Mouse (Mus musculus) embryo, embryonic 11.5 days (tissue): ENCODE measurements at regions not wholly inside any gene's neighbourhood (a gene's known extent, or its start where the extent isn't known, plus 50 kb on each side); places are given as distances from the start of the nearest gene placed in this dataset.

Experiments
- DNase-seq: peaks from one replicate; pipeline ENCODE4 v3.0.0-alpha.2; 2012; ENCODE audit warnings: low read depth, low spot score

DNA sequence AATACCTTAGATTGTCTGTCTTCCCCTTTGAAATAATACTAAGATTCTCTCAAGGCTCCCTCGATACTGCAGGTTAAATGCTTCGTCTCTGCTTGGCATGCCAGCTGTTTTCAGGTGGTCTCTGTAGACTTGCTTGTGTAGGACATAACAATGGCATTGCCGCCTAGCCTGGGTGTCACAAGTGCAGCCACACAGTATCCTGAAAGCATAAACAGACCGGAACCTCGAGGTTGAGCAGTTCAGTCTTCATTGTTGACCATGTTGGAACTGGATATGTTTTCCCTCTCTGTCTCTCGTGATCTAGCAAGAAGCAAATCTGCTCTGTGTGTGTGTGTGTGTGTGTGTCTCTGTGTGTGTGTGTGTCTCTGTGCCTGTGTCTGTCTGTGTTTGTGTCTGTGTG is 675.4 kb upstream of the Tmem132c start:
- DNase-seq, result no peak

DNA sequence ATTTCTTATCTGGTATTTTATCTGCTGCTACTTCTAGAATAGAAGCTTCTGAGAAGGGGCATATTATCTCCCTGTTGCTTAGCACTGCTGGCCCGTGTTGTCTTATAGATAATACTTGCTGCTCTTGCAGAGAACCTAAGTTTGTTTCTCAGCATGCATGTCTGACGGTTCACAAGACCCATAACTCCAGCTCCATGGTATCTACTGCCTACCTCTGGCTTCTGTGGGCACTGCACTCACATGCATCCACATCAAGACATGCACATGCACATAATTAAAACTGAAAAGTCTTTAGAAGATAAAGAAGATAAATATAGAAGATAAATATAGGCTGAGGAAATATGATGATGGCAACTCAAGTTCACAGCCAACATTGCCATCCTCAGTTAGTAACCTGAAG is 667.8 kb upstream of the Tmem132c start:
- DNase-seq, result no peak

DNA sequence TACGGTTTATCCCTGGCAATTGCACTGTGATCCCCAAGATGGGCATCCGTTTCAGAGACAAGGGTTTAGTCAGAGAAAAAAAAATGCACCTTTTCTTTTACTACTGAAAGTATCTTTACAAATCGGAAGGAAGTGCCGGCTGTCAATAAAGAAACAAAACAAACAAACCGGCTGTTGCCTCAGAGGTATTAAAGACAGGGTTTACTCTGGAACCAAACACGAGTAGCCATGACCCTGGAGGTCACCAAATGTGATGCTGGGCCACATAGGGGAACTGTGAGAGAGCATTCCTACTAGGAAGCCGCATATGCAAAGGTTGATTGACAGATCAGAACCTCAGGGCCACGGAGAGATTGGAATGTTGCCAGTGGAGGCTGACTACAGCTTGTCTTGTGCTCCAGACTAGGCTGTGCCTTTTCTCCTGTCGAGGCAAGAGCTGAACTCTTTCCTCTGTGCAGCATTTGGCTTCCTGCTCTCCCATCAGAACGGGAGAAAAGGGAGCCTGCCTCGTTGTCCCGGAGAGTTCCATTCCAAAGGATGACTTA is 643.8 kb upstream of the Tmem132c start:
- DNase-seq, result no peak

DNA sequence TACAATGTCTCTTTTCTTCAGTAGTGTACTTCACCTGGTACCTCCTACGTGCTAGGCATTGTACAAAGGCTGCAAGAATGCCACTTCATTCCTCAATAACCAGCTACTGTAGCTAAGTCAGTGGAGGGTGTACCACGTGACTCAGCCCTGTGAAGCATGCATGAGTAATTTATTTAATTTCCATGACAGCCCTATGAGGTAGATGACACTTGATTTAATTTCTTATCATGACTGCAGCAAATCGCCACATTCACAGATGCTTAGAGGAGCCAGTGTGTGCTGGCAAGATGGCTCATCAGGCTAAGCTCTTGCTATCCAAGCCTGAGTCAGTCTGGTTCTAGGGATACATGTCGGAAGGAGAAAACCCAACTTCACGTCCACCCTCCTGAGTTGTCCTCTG is 642.0 kb upstream of the Tmem132c start:
- no peak for DNase-seq

DNA sequence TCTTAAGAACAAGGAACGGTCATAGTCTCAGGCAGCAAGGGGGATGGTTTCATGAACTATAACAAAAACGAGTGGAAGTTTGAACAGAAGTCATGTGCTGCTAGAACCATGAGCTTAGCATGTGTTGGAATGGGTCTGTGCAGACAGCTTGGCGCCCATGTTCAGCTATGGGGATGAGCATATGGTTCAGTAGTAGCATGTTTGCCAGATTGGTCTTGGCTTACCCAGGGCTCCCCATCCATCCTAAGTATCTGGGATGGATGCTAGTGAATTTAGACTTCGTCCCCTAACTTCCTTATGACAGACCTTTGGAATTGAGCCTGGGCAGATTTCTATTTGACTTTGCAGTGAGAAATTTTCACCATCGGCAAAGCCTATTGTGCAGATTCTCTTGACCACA is 634.9 kb upstream of the Tmem132c start:
- no peak for DNase-seq

DNA sequence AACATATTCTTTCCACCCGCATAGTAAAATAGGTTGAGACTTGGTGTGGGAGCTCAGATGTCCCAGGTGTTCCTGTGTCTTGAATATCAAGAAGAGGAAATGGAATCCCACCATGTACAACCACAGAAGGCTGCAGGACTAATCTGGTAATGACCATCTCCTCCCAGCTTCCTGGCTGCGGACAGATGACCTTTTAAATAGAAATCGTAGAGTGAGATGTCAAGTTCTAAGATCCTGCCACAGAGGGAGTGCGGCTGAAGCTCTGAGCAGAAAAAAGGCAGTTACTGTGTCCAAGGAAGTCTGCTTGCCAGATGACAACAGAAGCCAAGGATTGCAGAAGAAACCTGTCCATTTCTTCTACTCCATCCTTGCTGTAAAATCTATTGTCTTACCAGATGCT is 629.0 kb upstream of the Tmem132c start:
- DNase-seq, result no peak

DNA sequence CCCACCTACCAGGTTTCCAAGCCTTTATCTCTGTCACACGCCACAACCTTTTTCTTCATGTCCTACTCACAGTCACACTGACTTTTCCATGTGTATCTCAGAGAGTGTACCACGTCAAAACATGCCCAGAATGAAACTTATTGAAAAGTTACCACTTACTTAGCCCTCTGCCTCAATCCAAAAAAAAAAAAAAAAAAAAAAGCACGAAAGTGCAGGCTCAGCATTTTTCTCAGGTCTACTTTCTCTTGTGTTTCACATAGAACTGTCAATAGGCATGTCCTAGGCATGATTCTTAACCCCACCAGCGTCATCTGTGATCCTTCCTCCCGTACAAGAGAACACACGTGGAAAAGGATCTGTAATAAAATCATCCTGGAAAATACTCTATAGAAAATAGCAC is 619.1 kb upstream of the Tmem132c start:
- DNase-seq, result no peak

DNA sequence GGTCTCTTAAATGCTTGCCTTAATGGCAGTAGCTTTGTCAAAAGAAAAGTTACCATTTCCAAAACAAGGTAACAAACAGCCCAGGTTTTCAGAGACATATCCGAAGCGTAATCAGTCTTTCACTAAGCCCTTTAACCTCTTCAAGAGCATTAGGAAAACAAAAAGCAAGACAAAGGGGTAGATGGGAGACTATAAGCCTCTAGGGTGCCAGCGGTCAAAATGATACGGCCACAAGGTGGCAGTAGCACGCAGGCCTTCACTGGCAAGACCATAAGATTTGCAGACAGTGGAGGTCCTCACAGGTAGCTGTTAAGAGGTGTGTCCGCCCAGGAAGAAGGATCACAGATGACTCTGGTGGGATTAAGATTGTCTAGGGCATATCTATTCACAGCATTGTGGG is 618.4 kb upstream of the Tmem132c start:
- peak; percentile 26 for DNase-seq

DNA sequence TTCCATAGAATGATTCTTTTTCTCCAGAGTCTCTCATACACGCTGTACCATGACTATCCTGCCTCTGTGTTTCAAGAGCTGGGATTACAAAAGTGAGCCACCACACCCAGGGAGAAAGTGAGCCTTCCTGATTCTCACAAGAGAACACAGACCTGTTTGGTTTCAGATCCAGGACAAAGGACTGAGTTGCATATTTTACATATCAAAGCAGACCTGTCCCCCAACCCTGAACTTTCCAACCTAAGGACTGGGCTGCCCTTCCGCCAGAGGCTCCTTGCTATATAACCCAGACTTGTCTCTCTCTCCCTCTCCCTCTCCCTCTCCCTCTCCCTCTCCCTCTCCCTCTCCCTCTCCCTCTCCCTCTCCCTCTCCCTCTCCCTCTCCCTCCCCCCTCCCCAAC is 611.8 kb upstream of the Tmem132c start:
- DNase-seq, result no peak

DNA sequence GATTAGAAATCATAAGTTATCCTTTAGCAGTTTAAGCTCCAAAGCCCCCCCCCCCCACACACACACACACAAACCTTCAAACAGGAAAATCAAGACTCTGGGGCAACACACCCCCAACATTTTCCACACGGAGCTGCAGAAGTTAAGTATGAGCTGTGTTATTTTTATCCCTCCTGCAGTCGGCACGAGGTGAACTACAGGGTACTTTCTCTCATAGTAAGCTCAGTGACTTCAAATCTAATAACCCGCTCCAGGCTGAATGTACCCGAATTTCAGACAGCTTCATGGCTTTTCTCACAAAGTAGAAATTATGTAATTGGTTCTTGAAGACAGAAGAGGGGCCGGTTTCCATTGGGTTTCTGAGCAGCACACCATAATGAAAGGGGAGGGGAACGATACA is 591.2 kb upstream of the Tmem132c start:
- DNase-seq, result no peak

DNA sequence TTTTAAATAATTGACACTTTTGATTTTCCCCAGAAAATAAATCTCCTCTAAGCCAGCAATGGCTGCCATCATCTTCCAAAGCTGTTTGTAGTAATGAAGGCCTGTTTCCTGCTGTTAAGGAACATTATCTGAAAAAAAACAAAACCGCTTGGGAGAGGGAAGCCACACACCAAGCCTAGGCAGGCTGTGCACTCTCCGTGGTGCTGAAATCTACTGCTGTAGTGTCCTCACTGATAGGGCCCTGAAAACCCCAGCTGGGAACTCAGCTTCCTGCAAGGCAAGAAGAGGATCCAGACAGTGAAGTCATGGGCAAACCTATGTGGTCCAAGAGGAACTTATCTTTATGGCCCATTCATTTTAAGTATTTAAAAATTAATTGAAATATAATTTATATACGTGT is 590.2 kb upstream of the Tmem132c start:
- DNase-seq, result peak; percentile 64

DNA sequence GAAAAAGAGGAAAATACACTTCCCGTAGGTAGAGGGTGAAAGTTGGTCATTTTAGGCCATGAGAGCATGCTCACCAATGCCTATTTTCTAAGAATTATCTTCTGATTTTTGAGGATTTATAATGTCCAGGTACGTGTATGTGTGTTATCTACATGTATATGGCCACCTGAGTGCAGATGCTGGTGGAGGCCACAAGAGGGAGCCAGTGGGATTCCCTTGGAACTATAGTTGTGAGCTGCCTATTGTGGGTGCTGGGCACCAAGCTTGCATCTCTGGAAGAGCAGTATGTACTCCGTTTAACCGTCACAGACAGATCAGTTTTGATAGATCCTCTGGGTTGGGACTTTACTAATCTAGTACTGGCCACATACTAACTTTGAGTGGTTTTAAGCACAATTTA is 579.0 kb upstream of the Tmem132c start:
- DNase-seq, result no peak

DNA sequence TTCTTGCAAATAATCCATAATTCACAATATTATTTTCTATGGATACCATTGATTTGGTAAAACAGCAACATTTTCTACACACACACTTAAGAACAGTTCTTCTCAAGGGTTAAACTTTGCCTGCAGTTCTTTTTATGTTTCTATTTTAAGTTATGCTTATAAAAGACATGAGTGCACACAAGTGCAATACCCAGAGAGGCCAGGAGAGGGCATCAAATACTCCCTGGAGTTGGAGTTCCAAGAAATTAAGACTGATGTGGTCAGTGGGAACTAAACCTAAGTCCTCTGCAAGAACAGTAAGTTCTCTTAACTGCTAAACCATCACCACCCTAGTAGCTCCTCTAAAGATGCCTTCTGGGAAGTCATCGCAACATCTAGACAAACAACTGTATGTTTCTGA is 570.5 kb upstream of the Tmem132c start:
- DNase-seq, result peak; percentile 23

DNA sequence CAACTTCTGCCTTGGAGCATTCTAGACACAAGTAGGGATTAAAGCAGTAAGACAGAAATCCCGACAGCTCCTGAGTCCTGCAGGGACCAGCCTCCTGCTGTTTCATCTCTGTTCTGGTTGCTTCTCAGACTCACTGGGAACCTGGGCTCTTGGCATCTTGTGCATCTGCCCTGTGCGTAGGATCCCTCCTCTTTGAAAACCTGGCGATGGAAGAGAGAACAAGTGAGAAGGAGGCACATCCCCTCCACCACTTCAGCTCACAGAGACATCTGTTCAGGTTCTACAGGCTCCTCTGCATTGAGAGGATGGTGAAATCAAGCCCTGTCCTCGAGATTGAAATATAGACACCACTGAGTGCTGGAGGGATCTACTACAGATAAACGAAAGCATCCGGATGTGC is 561.3 kb upstream of the Tmem132c start:
- no peak for DNase-seq

DNA sequence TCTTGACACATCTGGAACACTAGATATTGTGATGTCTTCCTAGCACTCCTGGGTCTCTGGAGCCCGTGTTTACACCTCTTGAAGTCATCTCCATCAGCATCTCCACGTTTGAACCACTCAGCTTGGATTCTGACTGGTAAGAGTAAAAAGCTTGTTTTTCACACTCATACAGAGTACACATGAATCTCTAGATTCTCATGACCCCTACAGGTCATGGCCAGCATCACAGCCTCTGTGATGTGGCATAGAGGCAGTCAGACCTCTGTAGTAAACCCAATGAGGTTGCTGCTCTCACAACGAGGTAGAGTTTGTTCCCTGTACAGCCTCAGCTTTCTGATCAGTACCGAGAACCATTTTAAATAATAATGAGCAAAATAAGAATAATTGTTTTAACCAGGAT is 542.3 kb upstream of the Tmem132c start:
- no peak for DNase-seq

DNA sequence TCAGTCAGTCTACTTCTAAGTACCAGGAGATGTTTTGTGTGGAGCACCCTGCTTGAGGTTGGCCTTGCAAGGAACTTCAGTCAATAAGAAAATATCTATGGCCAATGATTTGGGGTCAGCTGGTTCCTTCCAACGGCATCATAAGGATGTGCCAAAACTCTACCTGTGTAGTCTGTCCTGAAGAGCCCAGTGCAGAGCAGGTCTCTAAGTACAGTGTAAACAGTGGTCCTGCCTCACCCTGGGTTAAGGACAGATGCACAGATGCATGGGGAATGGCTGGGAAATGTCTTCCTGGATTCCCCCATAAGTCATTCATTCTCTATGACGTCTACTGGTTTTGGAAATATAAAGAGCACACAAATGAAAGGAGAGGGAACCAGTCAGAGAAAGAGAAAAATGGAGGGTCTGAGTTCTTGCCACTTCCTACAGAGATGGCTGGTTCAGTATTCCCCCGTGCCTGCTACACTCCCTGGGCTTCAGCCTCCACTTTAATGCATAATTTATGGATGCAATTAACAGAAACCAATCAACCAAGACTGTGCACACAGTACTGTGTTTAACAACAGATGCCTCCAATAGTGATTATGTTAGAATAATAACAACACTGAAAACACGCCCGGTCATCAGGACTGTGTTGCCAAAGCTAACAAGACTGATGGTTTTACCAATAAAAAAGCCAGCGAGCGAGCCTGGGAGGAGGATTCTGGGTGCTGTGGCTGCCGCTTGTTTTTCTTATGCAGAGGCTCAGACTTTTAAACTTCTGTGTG is 537.9 kb upstream of the Tmem132c start:
- DNase-seq, result no peak

DNA sequence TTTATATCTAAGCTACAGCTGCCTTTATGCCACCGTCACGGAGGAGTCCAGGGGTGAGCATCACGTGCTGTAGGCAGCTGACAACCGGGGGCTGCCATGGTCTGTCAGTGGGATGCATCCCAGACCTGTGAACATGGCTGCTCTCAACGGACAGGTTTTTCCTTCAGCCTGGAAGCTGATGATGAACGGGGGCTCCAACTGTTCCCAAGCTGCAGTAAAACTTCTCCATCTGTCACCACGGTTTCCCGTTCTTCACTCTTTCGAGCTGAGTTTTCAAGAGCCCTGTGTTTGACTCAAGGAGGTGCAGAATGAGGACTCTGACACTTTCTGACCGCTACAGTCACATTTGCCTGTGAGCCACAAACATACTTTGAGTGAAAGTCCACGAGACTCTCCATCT is 535.7 kb upstream of the Tmem132c start:
- DNase-seq, result no peak

DNA sequence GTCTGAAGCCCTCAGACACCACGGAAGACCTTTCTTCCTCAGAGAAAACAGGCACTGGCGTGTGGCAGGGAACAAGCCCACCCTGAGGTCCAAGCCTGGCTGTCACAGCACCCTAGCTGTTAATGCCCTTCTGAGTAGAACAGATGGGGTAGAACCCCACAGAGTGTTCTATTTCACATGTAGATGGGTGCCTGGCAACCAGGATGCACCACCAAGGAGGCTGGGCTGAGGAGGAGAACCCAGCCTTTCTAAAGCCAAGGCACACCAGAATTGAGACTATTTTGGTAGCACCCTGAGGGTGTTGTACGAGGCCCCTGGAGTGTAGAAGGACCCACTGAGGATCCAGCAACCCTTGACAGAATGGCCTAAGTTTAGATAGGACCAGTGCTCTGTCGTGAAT is 534.9 kb upstream of the Tmem132c start:
- DNase-seq, result no peak

DNA sequence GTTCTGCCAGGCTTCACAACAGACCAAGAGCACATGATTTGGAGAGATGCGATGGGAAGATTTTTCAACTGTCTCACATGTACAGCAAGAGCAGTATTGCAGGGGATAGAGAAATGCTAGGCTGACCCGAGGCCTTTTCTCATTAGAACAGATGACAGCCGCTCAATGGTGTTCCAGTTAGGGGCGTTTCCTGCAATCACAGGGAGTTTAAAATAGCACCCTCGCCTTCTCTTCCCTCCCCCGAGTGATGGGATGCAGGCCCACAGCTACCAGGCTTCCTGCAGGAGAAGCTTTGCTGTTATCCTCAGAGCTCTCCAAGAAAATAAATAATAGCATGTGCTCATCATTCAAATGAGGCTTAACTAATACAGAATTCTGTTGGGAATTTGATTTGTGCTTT is 526.9 kb upstream of the Tmem132c start:
- no peak for DNase-seq

DNA sequence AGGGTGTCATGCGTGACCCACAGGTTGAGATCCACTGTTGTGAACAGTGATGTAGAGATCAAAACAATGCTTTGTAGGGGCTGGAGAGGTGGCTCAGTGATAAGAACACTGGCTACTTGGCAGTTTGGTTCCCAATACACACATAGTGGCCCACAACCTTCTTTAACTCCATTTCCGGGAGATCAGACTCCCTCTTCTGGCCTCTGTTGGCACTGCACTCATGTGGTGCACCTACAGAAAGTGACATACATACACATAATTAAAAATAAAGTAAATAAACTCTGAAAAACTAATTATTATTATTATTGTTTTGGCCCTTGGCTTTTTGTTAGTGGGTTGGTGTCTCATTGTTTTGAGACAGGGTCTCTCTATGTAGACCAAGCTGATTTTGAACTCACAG is 523.2 kb upstream of the Tmem132c start:
- DNase-seq, result no peak

DNA sequence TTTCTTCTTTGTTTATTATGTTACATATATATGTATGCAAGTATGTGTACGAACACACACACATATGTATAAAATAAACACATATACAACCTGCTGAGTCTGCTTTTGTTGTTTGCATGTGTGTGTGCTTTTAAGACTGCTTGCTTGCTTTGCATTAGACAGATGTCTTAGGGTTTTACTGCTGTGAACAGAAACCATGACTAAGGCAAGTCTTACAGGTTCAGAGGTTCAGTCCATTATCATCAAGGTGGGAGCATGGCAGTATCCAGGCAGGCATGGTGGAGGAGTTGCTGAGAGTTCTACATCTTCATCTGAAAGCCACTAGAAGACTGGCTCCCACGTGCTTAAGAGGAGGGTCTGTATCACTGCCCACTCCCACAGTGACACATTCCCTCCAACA is 520.3 kb upstream of the Tmem132c start:
- DNase-seq, result no peak

DNA sequence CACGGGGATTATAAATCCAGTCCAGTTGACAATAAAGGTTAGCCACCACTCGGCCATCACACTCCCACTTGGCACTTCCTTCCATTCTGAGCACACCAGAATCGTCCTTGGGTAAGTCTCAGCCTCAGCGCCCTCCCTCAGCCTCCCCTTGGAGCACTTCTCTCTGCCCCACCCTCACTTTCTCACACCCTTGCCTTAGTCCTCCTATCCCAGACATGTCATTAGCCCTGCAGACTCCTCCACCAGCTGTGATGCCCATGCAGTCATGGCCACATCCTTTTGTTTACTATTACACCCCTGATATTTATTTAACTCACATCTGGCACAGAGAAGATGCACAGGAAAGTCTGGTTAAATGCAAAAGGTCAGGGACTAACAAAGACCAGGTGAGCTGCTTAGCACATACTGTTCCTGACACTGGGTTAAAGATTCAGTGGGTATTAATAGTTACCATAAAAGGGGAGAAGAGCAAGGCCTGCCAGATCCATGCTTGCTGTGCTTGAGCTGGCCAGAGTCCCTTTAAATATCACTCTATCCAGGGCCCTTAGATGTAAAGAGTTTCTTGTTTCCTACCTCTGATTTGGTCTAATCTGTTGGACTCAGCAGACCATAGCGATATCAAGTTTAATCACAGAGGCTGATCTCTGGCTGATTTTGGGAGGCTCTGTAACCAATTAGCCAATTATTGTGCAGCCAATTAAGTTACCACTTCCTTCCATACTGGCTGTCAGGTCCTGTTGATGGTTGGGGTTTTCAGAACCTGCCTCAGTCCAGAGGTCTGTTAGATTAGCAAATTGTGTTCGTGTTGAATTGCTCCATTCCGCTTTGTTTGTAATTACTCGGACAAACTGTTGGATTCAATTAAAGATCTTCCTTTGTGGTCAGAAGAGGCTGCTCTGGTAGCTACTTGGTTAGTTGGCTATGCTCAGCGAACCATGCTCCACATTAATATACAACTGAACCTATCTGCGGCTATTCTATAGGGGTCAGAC is 518.0 kb upstream of the Tmem132c start:
- no peak for DNase-seq

DNA sequence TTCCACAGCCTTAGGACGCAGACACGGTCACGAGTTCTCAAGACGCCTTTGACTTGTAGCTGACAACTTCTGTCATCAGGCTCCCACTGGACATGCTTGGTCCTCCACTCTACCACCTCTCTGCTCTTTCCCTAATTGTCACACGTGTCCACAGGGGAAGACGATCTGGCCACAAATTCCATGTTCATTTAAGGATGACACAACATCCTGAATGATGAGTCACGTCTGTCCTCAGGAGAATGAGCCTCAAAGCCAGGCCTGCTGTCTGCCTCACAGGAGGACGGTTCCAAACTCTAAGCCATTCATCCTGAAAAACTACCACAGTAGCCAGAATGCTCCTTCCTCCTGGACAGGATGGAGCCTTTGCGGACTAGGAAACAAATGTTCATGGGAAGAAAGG is 517.3 kb upstream of the Tmem132c start:
- DNase-seq, result no peak
